Mouse (Mus musculus): ENCODE measurements at regions not wholly inside any gene's neighbourhood (a gene's known extent, or its start where the extent isn't known, plus 50 kb on each side); places are given as distances from the start of the nearest gene placed in this dataset.

DNA sequence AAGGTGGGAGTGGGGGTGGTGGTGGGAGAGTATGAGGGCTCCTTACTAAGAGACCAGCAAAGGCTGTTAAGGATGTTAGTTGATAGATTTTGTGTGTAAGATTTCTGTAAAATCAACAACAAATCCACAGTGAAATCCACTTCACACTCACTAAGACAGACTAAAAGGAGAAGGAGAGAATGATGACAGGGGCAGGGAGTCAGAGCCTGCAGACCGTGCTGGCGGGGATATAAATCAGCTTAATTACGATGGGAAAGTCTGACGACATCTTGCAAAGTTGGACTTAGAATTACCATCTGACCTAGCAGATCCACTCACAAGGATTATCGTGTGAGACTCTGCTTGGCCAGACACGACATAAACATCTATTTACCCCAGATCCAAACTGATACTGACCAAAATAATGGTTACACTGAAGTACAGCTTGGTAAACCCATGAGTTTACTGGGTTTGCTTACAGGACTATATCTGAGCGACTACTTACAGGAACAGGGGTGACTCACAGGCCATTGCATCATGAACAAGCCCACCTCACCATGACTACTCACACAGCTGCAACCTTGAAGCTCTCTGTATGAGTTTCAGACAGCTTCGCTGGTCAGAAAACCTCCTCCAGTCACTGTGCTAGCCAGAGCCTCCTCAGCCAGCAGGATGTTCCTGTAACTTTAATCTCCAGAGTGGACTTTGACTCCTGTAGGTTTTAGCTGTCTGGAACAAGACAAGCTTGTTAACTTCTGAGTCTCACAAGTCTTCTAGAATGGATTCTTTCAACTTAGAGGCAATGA, 50.5 kb upstream of the Ednra start:
- no peak for DNase-seq (ENCODE audit: low spot score in 2 of 2)

DNA sequence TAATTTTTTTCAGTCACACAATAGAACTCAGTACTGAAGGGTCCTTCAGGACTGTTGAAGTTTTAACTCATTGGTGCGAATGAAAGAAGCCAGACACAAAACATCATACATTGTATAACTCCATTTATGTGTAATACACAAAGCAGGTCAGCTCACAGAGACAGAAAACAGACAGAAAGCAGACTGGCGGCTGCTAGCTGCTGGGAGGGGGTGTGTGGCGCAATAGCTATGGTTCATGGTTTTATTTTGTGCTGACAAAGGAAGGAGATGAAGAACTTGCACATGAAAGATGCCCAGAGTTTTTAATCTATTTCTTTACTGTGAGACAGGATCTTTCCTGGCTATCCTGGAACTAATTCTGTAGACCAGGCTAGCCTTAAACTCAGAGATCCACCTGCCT, 51.3 kb upstream of the Ednra start:
- DNase-seq (ENCODE audit: low spot score in 2 of 2), result no peak

DNA sequence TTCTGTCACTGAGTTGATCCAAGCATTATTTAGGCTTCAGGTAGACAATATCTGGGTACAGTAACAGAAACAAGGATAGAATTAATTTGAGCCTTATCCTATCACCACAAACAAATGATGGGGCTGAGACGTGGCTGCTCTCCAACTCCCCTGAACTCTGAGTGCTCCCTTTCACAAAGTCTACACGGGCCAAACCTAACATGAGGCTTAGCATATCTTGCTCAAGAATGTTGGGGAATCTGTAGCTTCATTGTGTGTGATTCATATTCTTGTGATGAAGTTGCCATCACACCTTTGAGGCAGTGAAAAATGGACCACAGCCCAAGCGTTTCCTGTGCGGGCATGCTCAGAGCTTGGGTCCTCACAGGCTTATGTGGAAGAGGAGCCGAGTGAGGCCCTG, 53.3 kb upstream of the Ednra start:
- no peak for DNase-seq (ENCODE audit: low spot score in 2 of 2)

DNA sequence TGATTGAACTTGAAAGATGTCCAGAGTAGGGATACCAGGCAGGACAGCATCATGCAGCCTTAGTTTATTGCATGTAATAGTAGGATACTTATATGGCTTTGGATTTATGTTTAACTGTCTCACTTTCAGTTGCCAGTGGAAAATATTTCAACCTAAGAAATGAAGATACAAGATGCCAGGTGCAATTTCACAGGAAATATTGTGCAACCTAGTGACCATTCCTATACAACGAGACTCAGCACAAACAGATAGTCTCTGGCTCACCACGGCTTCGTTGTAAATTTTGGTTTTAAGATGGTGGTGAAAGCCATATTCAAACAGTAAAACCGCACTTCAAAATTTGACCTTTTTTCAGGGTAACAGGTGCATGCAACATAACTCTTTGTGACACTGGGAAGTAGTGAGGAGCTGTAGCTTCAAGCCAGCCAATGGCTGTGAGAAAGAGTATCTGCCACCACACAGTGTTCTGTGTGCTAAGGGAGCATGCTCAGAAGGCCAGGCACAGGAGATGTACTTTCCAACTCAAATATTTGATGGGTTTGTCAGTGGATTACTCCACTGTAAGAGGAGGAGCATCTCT, 61.5 kb upstream of the Ednra start:
- DNase-seq (ENCODE audit: low spot score in 2 of 2), result no peak

DNA sequence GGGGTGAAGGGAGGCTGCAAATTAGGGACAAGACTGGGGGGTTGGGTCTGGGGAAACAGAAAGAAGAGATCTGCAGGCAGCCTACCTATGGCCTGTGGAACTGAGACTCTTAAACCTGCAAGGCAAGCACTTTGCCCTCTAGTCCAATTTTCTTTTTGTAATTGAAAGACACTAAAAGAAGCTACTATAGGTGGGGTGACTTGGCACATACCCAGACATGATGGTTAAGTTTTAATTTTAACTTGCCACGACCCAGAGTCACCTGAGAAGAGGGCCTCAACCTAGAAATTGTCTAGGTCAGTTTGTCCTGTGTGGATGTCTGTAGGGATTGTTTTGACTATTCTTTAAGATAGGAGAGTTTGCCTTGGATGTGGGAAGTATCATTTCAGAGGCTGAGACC, 70.6 kb upstream of the Ednra start:
- no peak for DNase-seq (ENCODE audit: low spot score in 2 of 2)

DNA sequence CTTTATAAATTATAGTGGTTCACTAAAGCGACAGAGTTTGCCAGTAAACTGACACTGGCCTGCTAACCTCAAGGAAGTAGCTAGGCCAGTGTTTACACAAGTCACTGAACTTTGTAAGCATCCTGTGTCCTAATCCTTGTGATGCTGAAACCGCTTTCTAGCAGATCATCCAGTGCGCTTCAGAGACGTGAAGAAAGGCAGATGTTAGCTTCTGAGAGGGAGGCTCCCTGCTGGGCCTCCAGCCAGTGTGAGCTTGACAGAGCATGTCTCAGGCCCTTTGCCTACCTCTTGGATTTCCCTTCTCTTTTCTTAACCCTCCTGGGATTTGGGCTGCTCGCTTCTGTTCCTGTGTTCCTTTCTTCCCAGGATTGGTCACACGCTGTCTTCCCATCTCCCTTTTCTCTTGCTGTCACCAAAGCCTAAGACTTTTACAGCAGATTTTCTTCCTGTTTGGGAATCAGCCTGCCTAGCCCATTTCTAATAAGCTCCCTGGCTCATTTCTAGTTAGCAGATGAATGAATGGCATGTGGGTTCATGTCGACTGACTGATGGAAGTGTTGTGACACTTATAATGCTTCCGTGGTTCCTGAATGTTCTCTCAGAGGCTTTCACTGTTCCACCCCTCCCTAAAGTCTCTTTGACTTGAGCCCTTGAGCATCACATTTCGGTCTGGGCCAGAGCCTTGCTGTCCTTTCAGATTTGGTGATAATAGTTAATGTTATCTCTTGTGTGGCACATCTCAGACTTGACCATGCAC, 79.1 kb upstream of the Ednra start:
- DNase-seq (ENCODE audit: low spot score in 2 of 2), result no peak

DNA sequence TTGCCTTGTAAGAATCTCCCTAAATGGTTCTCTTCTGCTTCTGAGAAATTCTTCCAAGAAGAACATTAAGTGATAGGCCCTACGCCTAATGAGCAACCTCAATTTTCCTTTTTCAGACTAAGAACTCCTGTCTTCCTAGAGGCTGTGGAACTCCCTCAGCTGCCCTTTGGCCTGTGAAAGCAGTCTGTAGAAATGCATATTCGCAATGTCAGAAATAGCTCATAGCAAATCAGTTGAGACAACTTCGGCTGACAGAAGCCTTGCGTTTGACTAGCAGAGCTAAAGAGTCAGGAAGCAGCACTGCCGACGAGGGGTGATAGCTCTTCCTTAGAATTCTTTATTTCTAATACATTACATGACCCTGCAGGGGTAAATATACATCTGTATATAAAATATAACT, 80.3 kb upstream of the Ednra start:
- DNase-seq (ENCODE audit: low spot score in 2 of 2), result no peak

DNA sequence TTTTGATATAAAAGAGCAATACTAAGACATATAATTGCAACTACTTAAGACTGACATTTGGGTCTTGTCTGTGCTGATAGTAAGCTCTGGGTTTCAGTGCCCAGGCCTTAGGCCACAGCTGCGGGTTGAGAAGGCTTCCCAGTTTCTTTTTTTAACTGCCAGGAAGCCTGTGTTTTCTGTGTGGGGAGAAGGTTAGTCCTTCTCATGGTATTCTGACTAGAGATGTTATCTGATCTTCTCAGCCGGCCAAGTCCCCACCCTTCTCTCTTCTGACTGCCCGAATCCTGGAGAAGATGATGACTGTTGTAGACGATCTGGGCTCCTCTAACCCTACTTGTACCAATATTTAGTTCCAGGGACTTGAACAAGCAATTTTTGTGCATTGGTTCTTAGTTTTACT, 80.7 kb upstream of the Ednra start:
- DNase-seq (ENCODE audit: low spot score in 2 of 2), result no peak

DNA sequence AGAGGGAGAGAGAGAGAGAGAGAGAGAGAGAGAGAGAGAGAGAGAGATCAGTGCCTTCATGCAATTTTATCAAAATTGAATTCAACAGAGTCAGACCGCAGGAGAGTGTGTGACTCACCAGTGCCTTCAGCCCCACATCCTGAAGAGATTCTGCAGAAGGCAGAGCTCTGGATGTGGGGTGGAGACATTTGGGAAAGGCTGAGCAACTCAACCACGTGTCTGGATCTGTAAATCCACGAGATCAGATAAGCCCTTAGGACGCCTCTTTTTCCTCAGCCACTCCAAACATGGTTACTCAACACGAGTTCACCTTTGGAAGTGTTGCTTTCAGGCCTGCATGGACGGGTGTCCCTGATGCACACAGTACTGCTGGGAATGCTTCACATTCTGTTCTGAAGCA, 81.4 kb upstream of the Ednra start:
- DNase-seq (ENCODE audit: low spot score in 2 of 2), result no peak

DNA sequence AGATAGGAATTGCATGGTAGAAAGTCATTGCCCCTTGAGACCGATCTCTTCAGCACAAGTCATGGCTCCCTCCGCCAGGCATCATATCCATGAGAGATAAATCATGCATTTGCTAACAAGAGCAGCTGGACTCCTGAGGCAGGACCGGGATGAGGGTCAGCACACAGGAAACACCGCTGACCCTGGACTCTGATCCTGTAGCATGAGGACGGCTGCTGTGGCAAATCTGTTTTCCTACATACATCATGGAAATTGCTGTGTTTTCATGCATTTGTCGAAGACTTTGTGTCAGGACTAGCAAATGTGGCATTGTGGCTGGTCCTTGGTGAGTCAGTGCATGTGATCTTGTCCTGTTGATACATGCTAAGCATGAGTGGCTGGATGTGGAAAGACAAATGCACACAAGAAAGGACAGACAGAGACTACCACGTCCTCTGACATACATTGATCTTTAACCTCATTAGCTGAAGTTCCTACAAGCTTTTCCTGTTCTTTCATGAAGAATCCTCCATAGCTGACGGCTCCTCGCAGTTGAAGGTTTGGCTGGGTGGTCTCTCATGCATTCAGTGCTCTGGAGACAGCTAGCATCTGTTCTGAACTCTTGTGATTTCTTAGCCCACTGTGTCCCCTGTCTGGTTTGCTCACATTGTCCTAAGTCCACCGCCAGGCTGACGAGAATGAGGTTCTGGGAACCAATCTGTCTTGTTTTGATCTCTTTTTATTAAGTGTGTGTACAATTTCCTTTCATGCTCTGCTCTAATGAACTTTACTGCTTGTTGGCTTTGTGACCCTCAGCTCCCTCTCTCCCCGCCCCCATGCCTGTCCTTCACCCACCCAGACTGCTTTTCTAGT, 90.8 kb upstream of the Ednra start:
- no peak for DNase-seq (ENCODE audit: low spot score in 2 of 2)

DNA sequence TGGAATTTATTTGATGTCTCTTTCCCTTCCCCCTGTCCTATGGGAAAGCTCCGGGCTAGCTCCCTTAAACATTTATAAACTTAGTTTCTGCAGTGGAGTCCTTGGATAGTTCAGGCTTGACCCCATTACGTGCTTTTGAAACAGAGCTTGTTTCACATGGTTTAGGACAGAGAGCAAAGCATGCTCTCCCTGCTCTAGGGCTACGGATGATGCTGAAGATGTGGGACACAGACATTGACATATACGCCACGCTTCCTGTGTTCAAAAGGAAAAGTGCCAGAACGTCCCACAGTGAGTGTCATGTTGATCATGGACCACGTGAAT, 91.3 kb upstream of the Ednra start:
- no peak for DNase-seq (ENCODE audit: low spot score in 2 of 2)

DNA sequence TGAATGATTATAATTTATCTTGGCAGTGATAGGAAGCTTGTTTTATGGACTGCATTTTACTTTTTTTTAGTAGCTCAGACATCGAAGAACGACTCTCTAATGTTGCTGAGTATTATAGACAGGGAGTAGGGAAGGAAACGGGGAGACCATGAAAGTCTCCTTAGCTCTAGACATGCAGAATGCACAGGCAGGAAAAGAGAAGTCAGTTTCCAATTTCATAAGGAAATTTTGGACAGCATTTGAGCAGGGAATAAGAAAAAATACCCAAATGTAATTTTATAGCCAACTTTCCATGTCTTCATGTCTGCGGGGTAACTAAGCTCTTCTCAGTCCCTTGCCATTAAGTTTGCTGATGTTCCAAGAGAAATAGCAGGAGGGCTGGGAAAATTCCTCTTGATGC, 92.0 kb upstream of the Ednra start:
- no peak for DNase-seq (ENCODE audit: low spot score in 2 of 2)

DNA sequence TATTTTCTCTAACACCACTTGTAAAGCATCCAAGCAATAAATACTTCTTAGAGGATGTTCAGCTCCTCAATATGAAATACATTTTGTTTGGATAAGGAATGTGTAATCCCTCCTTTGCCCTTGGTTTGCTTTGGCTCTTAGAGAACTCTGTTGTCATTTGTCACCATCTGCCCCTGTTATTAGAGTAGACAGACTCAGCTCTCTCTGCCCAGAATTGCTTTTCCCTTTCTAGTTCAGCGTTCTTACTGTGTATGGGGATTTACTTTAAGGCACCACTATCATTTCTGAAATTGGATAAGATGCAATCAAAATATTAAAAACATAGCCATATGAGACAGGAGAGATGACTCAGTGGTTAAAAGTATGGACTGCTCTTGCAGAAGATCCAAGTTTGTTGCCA, 101.5 kb upstream of the Ednra start:
- DNase-seq (ENCODE audit: low spot score in 2 of 2), result no peak

DNA sequence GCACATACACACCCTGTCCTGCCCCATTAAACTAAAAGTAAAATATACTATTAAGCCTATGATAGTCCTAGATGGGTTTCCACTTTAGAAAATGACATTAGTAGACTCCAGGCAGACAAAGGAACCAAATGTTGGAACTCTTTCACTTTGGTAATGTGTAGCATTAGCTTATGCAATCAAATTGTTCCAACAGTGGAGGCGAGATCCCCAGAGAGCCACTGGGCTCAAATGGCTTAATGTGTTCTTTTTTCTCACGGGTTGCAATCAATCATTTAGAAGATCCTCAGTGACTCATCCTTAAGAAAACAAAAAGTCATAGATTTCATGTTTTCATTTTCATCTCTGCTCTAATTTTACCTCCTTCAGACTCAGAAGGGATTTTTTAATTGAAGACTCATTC, 102.0 kb upstream of the Ednra start:
- no peak for DNase-seq (ENCODE audit: low spot score in 2 of 2)

DNA sequence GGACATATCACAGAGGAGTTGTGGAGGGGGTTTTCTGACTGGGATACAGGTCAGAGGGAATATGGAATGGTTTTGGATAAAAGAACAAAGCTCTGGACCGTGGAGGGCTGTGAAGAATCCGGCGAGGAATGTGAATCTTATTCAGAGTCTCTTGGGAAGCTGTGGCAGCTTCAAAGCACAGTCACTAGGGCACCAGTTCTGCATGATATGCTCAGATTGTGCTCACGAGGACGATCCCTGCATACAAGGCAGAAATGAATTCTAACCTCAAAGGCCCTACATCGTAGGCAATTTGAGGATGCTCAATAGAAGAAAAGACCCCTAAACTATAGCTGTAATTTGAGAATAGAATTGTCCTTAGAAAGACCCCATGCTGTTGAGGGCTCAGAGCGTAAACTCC, 103.8 kb upstream of the Ednra start:
- DNase-seq (ENCODE audit: low spot score in 2 of 2), result no peak

DNA sequence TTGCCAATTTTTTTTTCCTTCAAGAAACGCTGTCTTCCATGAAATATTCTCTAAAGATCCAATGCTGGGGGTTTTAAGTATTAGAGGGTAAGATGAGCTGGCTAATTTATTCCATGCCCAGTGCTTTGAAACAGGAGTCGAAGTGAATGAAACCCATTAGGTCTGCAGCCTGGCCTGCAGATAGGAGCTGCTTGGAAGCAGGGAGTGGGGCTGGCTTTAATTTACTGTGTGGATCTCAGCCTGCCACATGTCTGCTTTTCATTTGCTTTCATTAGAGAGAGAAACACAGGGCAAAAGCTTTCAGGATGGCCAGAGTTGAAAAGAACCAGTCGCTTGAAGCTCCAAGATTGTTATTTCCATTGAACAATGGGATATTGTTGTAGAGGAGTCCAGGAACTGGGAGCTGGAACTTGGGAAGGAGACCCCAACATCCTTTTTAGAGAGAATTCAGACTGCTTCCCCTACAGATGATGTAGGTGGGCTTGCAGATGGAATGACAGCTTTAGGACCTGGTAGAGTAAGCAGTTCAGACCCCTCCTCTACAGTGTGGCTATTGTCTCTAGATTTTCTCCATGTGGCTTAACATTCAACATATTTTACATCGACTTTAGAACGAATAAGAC, 105.0 kb upstream of the Ednra start:
- DNase-seq (ENCODE audit: low spot score in 2 of 2), result no peak

DNA sequence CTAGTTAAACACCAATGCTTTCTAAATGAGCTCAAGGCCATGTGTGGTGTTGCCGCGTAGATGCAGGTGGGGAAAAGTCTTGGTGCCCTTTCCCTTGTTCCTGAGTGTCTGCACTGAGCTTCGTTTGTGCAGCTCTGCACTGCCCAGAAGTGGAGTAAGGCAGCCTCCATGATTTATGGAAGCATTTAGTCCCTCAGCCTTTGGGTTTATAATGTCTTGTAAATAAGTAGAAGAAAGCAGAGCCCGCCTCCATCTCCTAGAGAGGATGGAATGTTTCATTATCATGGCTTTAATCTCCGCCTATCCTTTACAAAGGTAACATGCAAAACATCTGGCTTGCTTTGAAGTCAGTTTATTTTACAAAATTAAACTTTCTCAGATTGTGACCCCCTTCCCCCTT, 105.5 kb upstream of the Ednra start:
- DNase-seq (ENCODE audit: low spot score in 2 of 2), result no peak

DNA sequence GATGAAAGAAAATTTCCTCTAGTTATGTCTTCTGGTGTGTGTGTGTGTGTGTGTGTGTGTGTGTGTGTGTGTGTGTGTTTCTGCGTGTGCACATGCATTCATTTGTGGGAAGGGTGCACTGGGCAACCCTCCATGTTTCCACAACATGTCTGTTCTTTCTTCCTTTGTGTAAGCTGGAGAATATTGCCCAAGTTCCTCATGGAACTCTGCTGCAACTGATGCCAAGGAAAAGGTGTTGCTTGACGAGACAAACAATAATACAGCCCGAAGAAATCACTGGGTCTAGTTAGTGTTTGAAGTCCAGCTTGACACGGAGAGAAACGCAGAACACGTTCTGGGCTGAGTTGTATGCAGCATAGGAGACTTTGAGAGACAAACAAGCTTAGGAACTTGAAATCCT, 110.0 kb upstream of the Ednra start:
- DNase-seq (ENCODE audit: low spot score in 2 of 2), result no peak

DNA sequence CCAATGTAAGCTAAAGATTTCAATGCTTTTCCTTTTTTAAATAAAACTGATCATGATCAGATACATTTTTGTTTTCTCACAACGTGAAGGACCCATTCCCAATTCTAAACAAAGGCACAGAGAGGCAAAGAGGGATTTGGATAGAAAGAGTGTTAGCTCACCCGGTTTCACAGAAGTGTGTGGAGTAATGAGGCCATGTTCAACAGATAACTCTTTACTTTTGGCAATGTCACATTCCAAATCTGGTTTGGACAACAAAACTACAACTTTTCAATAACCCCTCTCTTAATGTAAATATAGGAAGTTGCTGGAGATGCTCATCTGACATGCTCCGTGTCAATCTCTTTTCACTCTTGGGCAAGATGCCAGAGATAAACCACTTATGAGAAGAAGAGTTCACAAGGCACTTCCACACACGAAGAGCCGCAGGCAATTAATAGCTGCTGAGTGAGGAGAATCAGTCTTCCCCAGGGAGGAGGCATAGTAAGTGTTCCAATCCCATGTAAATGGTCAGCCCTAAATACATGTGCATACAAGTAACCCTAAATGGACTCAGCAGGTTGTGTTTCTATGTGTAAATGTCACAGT, 112.7 kb upstream of the Ednra start:
- DNase-seq (ENCODE audit: low spot score in 2 of 2), result no peak

DNA sequence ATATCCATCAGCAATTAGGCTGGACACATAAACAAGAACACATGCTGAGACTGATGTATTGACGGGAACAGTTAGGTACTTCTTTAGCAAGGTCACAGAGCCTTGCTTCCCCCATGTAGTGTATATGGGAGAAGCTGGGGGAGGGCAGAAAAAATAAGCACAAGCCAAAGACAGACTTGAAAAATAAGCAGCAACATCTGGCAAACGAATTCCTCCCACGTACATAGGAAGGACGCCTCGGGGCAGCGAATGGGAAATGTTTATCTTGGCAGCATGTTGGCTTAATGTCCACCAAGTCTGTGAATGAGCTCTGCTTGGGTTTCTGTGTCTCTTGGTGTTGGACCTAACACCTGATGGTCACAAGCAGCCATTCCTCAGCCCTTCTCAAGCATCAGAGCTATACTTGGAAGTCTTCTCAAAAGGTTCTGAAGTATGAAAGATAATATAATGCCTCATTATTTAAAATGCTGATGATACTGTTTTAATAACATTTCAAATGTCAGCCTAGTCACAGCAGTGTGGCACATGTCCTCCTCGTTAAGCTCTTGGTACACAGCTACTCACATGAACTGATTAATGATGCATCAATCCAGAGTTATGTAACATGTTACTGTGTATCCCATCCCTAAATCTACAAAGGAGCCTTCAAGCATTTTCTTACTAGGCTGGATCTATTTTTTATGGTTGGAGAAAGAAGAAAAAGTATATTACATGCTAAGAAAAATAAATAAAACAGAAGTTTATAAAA, 118.3 kb upstream of the Ednra start:
- no peak for DNase-seq (ENCODE audit: low spot score in 2 of 2)
